Mouse (Mus musculus) liver, adult 2 months (tissue): ENCODE results near the gene Plce1. TPM values are rescaled to one million over a fixed set of nuclear protein-coding genes. Genes with fewer than 3 reads are reported as not detected.

Source experiments
- DNase-seq: peaks from one replicate; pipeline ENCODE4 v3.0.0-alpha.2; 2011; ENCODE audit warnings: low read depth, low spot score; ENCODE audit errors: extremely low read depth
- H3K27ac ChIP-seq: fragments of 200-500 bp; replicated peaks from 2 replicates; pipeline ENCODE4 v1.5.1; 2012; ENCODE audit warnings: low read depth, mild to moderate bottlenecking, control low read depth, inconsistent platforms, low read length; ENCODE audit not compliant: insufficient read depth
- H3K27me3 ChIP-seq: fragments of 200-500 bp; 2 replicates; pipeline ENCODE4 v1.6.1; 2012; ENCODE audit warnings: mild to moderate bottlenecking, moderate library complexity, low read length, inconsistent platforms; ENCODE audit not compliant: control insufficient read depth, insufficient read depth
- H3K36me3 ChIP-seq: fragments of 200-500 bp; 2 replicates; pipeline ENCODE4 v1.6.1; 2012; ENCODE audit warnings: low read length, inconsistent platforms; ENCODE audit not compliant: control insufficient read depth, insufficient read depth
- H3K4me1 ChIP-seq: fragments of 200-500 bp; 2 replicates; pipeline ENCODE4 v1.6.1; 2011; ENCODE audit warnings: low read length; ENCODE audit not compliant: control insufficient read depth, insufficient read depth
- H3K4me3 ChIP-seq: fragments of 200-500 bp; 2 replicates; pipeline ENCODE4 v1.5.1; 2011; ENCODE audit warnings: low read depth, mild to moderate bottlenecking, control low read depth, low read length, moderate library complexity; ENCODE audit not compliant: insufficient read depth
- H3K79me2 ChIP-seq: fragments of 200-500 bp; 2 replicates; pipeline ENCODE4 v1.6.1; 2012; ENCODE audit warnings: inconsistent platforms, mild to moderate bottlenecking, low read length, moderate library complexity; ENCODE audit not compliant: control insufficient read depth, insufficient read depth
- H3K9ac ChIP-seq: fragments of 200-500 bp; 2 replicates; pipeline ENCODE4 v1.6.1; 2012; ENCODE audit warnings: low read depth, mild to moderate bottlenecking, control low read depth, inconsistent platforms, low read length
- CTCF ChIP-seq: fragments of 200-500 bp; IDR thresholded peaks from 2 replicates; pipeline ENCODE4 v1.5.1; 2011; ENCODE audit warnings: low read depth, low read length, control low read depth
- POLR2A ChIP-seq: fragments of 200-500 bp; IDR thresholded peaks from 2 replicates; pipeline ENCODE4 v1.6.1; 2011; ENCODE audit warnings: low read length, control low read depth; ENCODE audit not compliant: insufficient read depth; ENCODE audit errors: extremely low read depth
- WGBS: fragments of 180-500 bp; shearing (Covaris S2); methylation state at CpG from one replicate; pipeline ENCODE4 v1.1.7; 2018; 5-methylcytosine and 5-hydroxymethylcytosine counted together
- polyA plus RNA-seq: library from polyadenylated mRNA; depleted of rRNA; stranded (reverse); fragments of >200 nt; gene quantifications from 2 replicates; pipeline ENCODE4 v1.2.3, GENCODE M21; 2012
- total RNA-seq: library from RNA; depleted of rRNA; stranded (reverse); fragments of >200 nt; gene quantifications from 2 replicates; pipeline ENCODE4 v1.2.3, GENCODE M21; 2014

The Plce1 gene
- total and polyA plus RNA-seq, 2 experiments = 1.9 to 8.6 TPM

GRCm38 (mm10) chr19:38445758-38446157, 35.2 kb upstream of the Plce1 start:
- H3K36me3 ChIP-seq = no peaks in the 10 kb centered on the region
- H3K27me3 ChIP-seq = no peaks in the 10 kb centered on the region
- H3K4me1 ChIP-seq = no peaks in the 10 kb centered on the region
- H3K79me2 ChIP-seq = no peaks in the 10 kb centered on the region
- H3K4me3 ChIP-seq = no peak overlapping the region
- no peak for TF ChIP-seq CTCF
- no peak for TF ChIP-seq POLR2A
- no peak overlapping the region for H3K9ac ChIP-seq
- WGBS = 72% methylated on average over 5 of the region's 5 CpGs
- H3K27ac ChIP-seq = no peak overlapping the region
- DNase-seq = no peak

- Histone ChIP-seq H3K4me3 (no peak overlapping the region), H3K27me3 (no peaks in the 10 kb centered on the region), H3K4me1 (no peaks in the 10 kb centered on the region), H3K27ac (no peak overlapping the region), H3K79me2 (no peaks in the 10 kb centered on the region), H3K36me3 (no peaks in the 10 kb centered on the region), H3K9ac (no peak overlapping the region)
- TF ChIP-seq POLR2A (no peak), CTCF (no peak)
- WGBS = 84% methylated on average over 10 of the region's 10 CpGs
- DNase-seq = no peak
These were observed 25.7 kb upstream of the Plce1 start for GRCm38 (mm10) chr19:38455228-38455627.

GRCm38 (mm10) chr19:38458996-38459395, 21.9 kb upstream of the Plce1 start:
- Histone ChIP-seq H3K27me3 (no peaks in the 10 kb centered on the region), H3K9ac (no peak overlapping the region), H3K4me3 (no peak overlapping the region), H3K36me3 (no peaks in the 10 kb centered on the region), H3K4me1 (no peaks in the 10 kb centered on the region), H3K79me2 (no peaks in the 10 kb centered on the region), H3K27ac (no peak overlapping the region)
- DNase-seq = no peak
- WGBS = 93% methylated on average over 9 of the region's 9 CpGs
- TF ChIP-seq CTCF (no peak), POLR2A (no peak)

GRCm38 (mm10) chr19:38460696-38461095, 20.2 kb upstream of the Plce1 start:
- H3K4me3 ChIP-seq = no peak overlapping the region
- 74% methylated on average over 4 of the region's 4 CpGs for WGBS
- H3K79me2 ChIP-seq = no peaks in the 10 kb centered on the region
- no peak for TF ChIP-seq POLR2A
- no peak for TF ChIP-seq CTCF
- no peak for DNase-seq
- H3K27me3 ChIP-seq = no peaks in the 10 kb centered on the region
- H3K27ac ChIP-seq = no peak overlapping the region
- H3K36me3 ChIP-seq = no peaks in the 10 kb centered on the region
- no peak overlapping the region for H3K9ac ChIP-seq
- no peaks in the 10 kb centered on the region for H3K4me1 ChIP-seq

GRCm38 (mm10) chr19:38470257-38470893, 10.5 kb upstream of the Plce1 start:
- 82% methylated on average over 10 of the region's 10 CpGs for WGBS
- DNase-seq = no peak
- H3K9ac ChIP-seq = no peak overlapping the region
- H3K36me3 ChIP-seq = no peaks in the 10 kb centered on the region
- no peak overlapping the region for H3K27ac ChIP-seq
- TF ChIP-seq POLR2A = no peak
- TF ChIP-seq CTCF = no peak
- no peaks in the 10 kb centered on the region for H3K27me3 ChIP-seq
- H3K79me2 ChIP-seq = no peaks in the 10 kb centered on the region
- no peaks in the 10 kb centered on the region for H3K4me1 ChIP-seq
- H3K4me3 ChIP-seq = no peak overlapping the region

- Histone ChIP-seq H3K36me3 (no peaks in the 10 kb centered on the region), H3K27ac (no peak overlapping the region), H3K4me1 (no peaks in the 10 kb centered on the region), H3K4me3 (no peak overlapping the region), H3K9ac (no peak overlapping the region), H3K79me2 (no peaks in the 10 kb centered on the region), H3K27me3 (no peaks in the 10 kb centered on the region)
- DNase-seq = no peak
- 53% methylated on average over 7 of the region's 7 CpGs for WGBS
- TF ChIP-seq CTCF = no peak
These were observed 5.5 kb upstream of the Plce1 start for GRCm38 (mm10) chr19:38475394-38475793.
